Mouse (Mus musculus): ENCODE data around the gene Gtf2h2. TPM values are rescaled to one million over a fixed set of nuclear protein-coding genes. Genes with fewer than 3 reads are reported as not detected.
"Not testable (repeated sequence)": the region's sequence is repeated elsewhere in the genome, so short reads cannot be mapped to it uniquely, and the experiment has no call there.

The Gtf2h2 gene
- polyA plus RNA-seq, 1 experiment from 2014 or later: 17.7 TPM

DNA sequence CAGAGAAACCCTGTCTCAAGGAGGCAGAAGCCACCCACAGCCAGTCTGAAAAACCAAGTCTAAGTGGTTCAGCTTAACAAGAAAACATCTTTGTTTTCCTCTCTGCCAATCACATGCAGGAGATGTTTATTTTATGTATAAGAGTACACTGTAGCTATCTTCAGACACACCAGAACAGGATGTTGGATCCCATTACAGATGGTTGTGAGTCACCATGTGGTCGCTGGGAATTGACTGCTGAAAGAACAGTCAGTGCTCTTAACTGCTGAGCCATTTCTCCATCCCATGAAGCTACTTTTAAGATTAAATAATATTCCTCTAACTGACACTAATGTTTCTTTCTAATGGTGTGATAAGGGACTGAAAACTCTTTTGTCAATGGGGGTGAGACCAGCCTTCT, 53.7 kb downstream of the Gtf2h2 start:
- Histone ChIP-seq H3K27ac (no peak overlapping the region), H3K4me3 (ENCODE audit: inconsistent target) (no peak overlapping the region), H3K36me3 (ENCODE audit: inconsistent target) (no peaks in the 10 kb centered on the region), H3K79me2 (ENCODE audit: inconsistent target) (no peaks in the 10 kb centered on the region)
- WGBS (ENCODE audit: missing documents): 42% methylated on average over 1 of the region's 1 CpGs

DNA sequence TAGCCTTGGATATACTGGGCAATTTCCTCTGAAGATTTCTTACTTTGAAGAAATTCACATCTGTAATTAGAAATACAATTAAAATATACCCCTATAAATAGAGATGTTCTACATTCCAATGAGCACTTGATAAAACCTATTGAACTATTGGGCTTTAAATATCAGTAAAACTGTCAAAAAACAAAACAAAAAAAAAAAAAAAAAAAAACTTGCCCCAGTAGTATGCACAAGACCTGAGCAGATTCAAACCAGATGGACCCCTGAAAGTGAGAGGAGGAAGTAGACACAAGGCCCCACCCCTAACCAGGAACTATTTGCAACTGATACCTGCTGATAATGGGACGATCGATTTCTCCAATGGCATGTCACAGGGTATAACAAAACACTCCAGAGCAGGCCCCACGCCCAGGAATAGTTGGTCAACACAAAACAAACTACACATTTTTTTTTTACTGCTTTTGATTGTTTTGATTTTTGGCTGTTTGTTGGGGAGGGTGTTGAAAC, 55.0 kb downstream of the Gtf2h2 start:
- no peaks in the 10 kb centered on the region for H3K79me2 ChIP-seq (ENCODE audit: inconsistent target)
- H3K36me3 ChIP-seq (ENCODE audit: inconsistent target): no peaks in the 10 kb centered on the region
- 80% methylated on average over 3 of the region's 3 CpGs for WGBS (ENCODE audit: missing documents)
- no peak overlapping the region for H3K27ac ChIP-seq
- no peak overlapping the region for H3K4me3 ChIP-seq (ENCODE audit: inconsistent target)

DNA sequence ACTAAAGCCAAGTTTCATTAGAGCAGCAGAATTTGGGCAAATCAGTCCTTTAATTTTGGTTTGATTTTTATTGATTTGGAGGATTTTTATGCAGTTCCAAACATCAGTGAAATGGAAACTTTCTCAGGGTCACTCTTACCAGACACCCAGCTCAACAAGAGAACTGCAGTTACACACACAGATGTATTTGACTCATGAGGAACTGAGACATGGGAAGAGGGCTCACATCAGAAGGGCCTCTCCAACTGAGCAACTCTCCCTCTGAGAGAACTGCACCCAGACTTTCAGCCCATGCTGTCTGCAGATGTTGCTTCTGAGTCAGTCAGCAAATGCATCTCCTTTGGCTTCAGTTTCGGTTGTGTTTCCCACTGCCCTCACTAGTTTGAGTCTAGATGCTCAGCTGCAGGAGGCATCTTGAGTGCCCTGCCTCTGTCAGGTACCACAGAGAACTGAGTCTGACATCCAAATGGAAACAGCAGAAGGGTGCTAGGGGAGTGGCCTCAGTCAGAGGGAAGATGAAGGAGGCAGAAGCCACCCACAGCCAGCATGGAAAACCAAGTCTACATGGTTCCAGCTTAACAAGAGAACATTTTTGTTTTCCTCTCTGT, 55.7 kb downstream of the Gtf2h2 start:
- H3K4me3 ChIP-seq (ENCODE audit: inconsistent target): not testable (repeated sequence)
- 100% methylated on average over 1 of the region's 1 CpGs for WGBS (ENCODE audit: missing documents)

DNA sequence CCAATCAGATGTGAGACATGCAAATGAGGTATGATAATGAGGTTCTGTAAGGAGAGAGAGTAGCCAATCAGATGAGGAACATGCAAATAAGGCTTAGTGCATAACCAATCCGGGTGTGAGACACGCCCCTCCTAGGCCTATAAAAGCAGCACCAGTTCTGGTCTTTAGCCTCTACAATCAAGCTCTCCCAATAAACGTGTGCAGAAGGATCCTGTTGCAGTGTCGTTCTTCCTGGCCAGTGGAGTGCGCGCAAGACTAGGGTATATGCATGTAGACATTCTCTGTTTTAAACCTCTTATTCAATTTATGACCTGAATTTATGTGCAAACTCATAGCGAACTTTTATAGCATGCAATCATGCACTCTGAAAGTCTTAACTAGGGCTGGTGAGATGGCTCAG, 72.4 kb downstream of the Gtf2h2 start:
- not testable (repeated sequence) for H3K36me3 ChIP-seq (ENCODE audit: inconsistent target); H3K27ac ChIP-seq
- 92% methylated on average over 7 of the region's 7 CpGs for whole genome bisulfite sequencing (ENCODE audit: missing documents)

More for the DNA sequence above, 55.7 kb downstream of the Gtf2h2 start:
- not testable (repeated sequence) for H3K36me3 ChIP-seq (ENCODE audit: inconsistent target); H3K27ac ChIP-seq; H3K79me2 ChIP-seq (ENCODE audit: inconsistent target)

DNA sequence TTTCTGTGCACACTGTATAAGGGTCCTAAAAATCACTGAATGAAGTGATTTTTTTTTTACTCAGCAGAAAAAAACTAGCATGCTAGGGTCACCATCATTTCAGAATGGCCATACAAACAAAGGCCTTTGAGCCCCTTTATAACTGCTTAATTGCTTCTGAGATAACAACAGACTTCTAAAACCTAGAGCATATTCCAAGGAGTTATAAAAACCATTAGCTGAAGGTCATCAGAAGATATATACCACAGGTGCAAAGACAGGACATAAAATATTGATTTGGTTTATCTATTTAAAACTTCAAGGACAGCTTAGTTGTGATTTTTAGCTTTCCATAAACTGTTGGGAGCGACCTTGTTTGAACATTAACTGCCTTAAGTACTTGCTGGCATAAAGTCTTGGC, 78.0 kb downstream of the Gtf2h2 start:
- Histone ChIP-seq H3K79me2 (ENCODE audit: inconsistent target) (no peaks in the 10 kb centered on the region), H3K4me3 (ENCODE audit: inconsistent target) (no peak overlapping the region)
- WGBS (ENCODE audit: missing documents): 100% methylated on average over 1 of the region's 1 CpGs

More for the DNA sequence above, 72.4 kb downstream of the Gtf2h2 start:
- not testable (repeated sequence) for H3K4me3 ChIP-seq (ENCODE audit: inconsistent target); H3K79me2 ChIP-seq (ENCODE audit: inconsistent target)

More for the DNA sequence above, 78.0 kb downstream of the Gtf2h2 start:
- no peak overlapping the region for H3K27ac ChIP-seq
- no peaks in the 10 kb centered on the region for H3K36me3 ChIP-seq (ENCODE audit: inconsistent target)

Other genes starting within 250 kb of the Gtf2h2 start
- 8.1 to 17.5 TPM (median 13.2 TPM) in 3 replicates for gene Naip5, start 246.3 kb downstream of the Gtf2h2 start, polyA plus RNA-seq (2018)
- 6.3 to 10.1 TPM (median 7.9 TPM) in 3 replicates for gene Naip6, start 174.9 kb downstream of the Gtf2h2 start, polyA plus RNA-seq (2018)
- gene Naip1, start 39.7 kb downstream of the Gtf2h2 start, polyA plus RNA-seq (2018): 0.05 to 0.19 TPM (median 0.13 TPM) in 3 replicates
- gene Ocln, start 60.1 kb upstream of the Gtf2h2 start, polyA plus RNA-seq (2018): not detected in 3 replicates
- gene Marveld2, start 124.4 kb upstream of the Gtf2h2 start, polyA plus RNA-seq (2018): 0.15 to 0.27 TPM in 2 of 3 replicates, not detected in the other
- 94.8 to 163 TPM (median 124 TPM) in 3 replicates for gene Ak6, start 158.4 kb upstream of the Gtf2h2 start, polyA plus RNA-seq (2018)
- gene Rad17, start 158.5 kb upstream of the Gtf2h2 start, polyA plus RNA-seq (2018): 19.7 to 30.9 TPM (median 22.6 TPM) in 3 replicates
- 4.5 to 10.7 TPM (median 5.4 TPM) in 3 replicates for gene Taf9, start 159.0 kb upstream of the Gtf2h2 start, polyA plus RNA-seq (2018)
- gene Ccdc125, start 177.1 kb upstream of the Gtf2h2 start, polyA plus RNA-seq (2018): 5.5 to 12.5 TPM (median 5.9 TPM) in 3 replicates
- 15.2 to 26.0 TPM (median 24.2 TPM) in 3 replicates for gene Cdk7, start 238.4 kb upstream of the Gtf2h2 start, polyA plus RNA-seq (2018)